ENCODE assay signal across 8 mouse cellular contexts in the genomic region with DNA sequence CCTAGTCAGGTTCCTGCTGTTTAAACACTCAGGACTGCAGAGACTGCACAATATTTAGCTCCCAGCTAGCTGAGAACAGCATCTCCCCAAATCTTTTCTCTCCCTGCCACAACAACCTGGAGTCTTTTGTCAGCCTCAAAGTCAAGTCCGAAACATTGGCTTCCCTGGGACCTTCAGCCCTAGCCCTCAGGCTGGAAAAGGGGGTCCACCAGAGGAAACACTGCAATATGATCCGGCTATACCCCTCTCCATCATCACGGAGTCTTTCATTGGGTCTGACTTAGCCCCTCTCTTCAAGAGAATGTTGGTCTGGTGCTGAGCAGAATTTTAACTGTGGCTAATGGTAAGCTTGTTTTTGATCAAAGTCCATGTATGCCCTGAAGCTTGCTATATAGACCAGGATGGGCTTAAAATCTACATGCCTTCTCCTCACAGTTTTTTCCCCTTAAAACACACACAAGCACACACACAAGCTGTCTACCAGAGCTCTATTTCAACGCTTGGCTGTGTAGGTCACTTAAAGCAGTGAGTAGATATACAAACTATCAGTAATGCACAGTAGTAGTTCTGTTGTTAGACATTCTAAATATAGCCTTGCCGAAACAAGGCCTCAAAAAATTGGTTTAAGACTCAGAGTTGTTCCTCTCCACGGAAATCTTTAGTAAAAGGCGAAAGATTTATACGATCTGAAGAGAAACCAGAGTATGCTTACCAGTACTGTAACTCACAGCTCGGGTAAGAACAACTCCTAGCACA. TPM values are rescaled to one million over a fixed set of nuclear protein-coding genes. Genes with fewer than 3 reads are reported as not detected.
DNase-seq lines count a peak whose midpoint lies in the region; ATAC-seq and TF ChIP-seq lines count a peak whose summit lies in the region.

No protein-coding gene starts in this region.

- no peaks in the 10 kb centered on the region for H3K36me3 ChIP-seq in C2C12 (ENCODE audit: control insufficient read depth, insufficient read depth)
- no peaks in the 10 kb centered on the region for H3K36me3 ChIP-seq in hindbrain, embryonic 13.5 days
- no peaks in the 10 kb centered on the region for H3K36me3 ChIP-seq in midbrain, embryonic 10.5 days

- H3K79me3 ChIP-seq in C2C12 (ENCODE audit: low read depth): no peaks in the 10 kb centered on the region

- H3K27ac ChIP-seq in cerebellum, adult 2 months (ENCODE audit: insufficient read depth, low read length): peak overlapping the region; percentile 79
- peak overlapping the region; percentile 86 for H3K27ac ChIP-seq in hindbrain, embryonic 13.5 days
- peak overlapping the region; percentile 90 for H3K27ac ChIP-seq in midbrain, embryonic 10.5 days (replicated peaks)

- ATAC-seq in hindbrain, embryonic 13.5 days (ENCODE audit: low FRiP score): peak; percentile 84

- peak; percentile 61; the same call in 1 of the 2 replicates for TF ChIP-seq POLR2A in cerebellum, adult 2 months (IDR thresholded peaks at IDR 0.05; ENCODE audit: borderline replicate concordance, insufficient read depth, low read length)

- H3ac ChIP-seq in C2C12 (ENCODE audit: control insufficient read depth, insufficient read length, low read depth): no peak overlapping the region

- no peak overlapping the region for H3K4me3 ChIP-seq in cerebellum, adult 2 months (replicated peaks; ENCODE audit: insufficient read depth, low read depth, low read length)
- no peak overlapping the region for H3K4me3 ChIP-seq in C2C12 (ENCODE audit: insufficient read depth, poor library complexity, severe bottlenecking)
- H3K4me3 ChIP-seq in hindbrain, embryonic 13.5 days: peak overlapping the region; percentile 14; the same call in 1 of the 2 replicates
- H3K4me3 ChIP-seq in midbrain, embryonic 10.5 days: peak overlapping the region; percentile 10; the same call in 1 of the 2 replicates

- H3K79me2 ChIP-seq in C2C12 (ENCODE audit: control insufficient read depth, insufficient read depth): no peaks in the 10 kb centered on the region

- no peaks in the 10 kb centered on the region for H3K9me3 ChIP-seq in hindbrain, embryonic 13.5 days
- H3K9me3 ChIP-seq in midbrain, embryonic 10.5 days (replicated peaks): no peaks in the 10 kb centered on the region

- TF ChIP-seq CTCF in cerebellum, adult 2 months (IDR thresholded peaks at IDR 0.05; ENCODE audit: borderline replicate concordance, insufficient read depth, low read depth, low read length): no peak
- no peak for TF ChIP-seq CTCF in C2C12 (IDR thresholded peaks at IDR 0.05; ENCODE audit: control insufficient read depth, insufficient read depth, insufficient read length)

- DNase-seq in cerebellum, adult 2 months: no peak
- no peak for DNase-seq in cerebellum, adult 9-10 months
- DNase-seq in embryo, embryonic 10 days (ENCODE audit: low spot score): peak; percentile 92
- peak; percentile 70 for DNase-seq in midbrain, embryonic 10.5 days (ENCODE audit: low spot score)
- no peak for DNase-seq in right cerebral cortex, postnatal 14 days
- DNase-seq in cerebellum, postnatal 25 days: no peak

- 16% methylated on average over 9 of the region's 9 CpGs for WGBS in cerebellum, adult 2 months
- WGBS in hindbrain, embryonic 13.5 days: 5% methylated on average over 9 of the region's 9 CpGs
- WGBS in midbrain, embryonic 10.5 days: 5% methylated on average over 9 of the region's 9 CpGs

- H3K9ac ChIP-seq in hindbrain, embryonic 13.5 days: peak overlapping the region; percentile 58

- H3K4me1 ChIP-seq in cerebellum, adult 2 months (ENCODE audit: control insufficient read depth, insufficient read depth, low read length): peaks cover 11% of the 10 kb centered on the region; the same call in 1 of the 2 replicates
- H3K4me1 ChIP-seq in hindbrain, embryonic 13.5 days (replicated peaks): peaks cover 31% of the 10 kb centered on the region
- peaks cover 80% of the 10 kb centered on the region for H3K4me1 ChIP-seq in midbrain, embryonic 10.5 days

- H3K4me2 ChIP-seq in hindbrain, embryonic 13.5 days: peak overlapping the region; percentile 39

- H3K27me3 ChIP-seq in cerebellum, adult 2 months (ENCODE audit: control insufficient read depth, insufficient read depth, low read length): no peaks in the 10 kb centered on the region
- no peaks in the 10 kb centered on the region for H3K27me3 ChIP-seq in C2C12 (ENCODE audit: control insufficient read depth, insufficient read depth, insufficient read length)
- no peaks in the 10 kb centered on the region for H3K27me3 ChIP-seq in hindbrain, embryonic 13.5 days
- no peaks in the 10 kb centered on the region for H3K27me3 ChIP-seq in midbrain, embryonic 10.5 days (ENCODE audit: low read depth, poor library complexity, severe bottlenecking)

TF ChIP-seq in C2C12, 6 proteins besides CTCF, POLR2A, EP300 and RAD21:
- TF ChIP-seq USF1 (IDR thresholded peaks at IDR 0.05; ENCODE audit: low read depth): no peak
- peak; percentile 34 for TF ChIP-seq CEBPB (IDR thresholded peaks at IDR 0.05; ENCODE audit: low read depth)

RNA-seq across cellular contexts. Expression of a gene that starts 1.0 kb away (rescaled TPM):
- polyA plus RNA-seq in cerebellum, adult 2 months (2012; rRNA removed): 5.7 and 6.6 TPM in 2 replicates
- polyA plus RNA-seq in C2C12 (2012; fragmentation: generic; extraction: Trizol): 2.1 TPM
- polyA plus RNA-seq in hindbrain, embryonic 13.5 days (2015; fragmentation: Nextera tagmentation; extraction: Ambion mirVana): 5.9 and 6.1 TPM in 2 replicates
- polyA plus RNA-seq in midbrain, embryonic 10.5 days (2016; fragmentation: Nextera tagmentation; extraction: Ambion mirVana): 7.2 and 7.9 TPM in 2 replicates

RNA-seq across cellular contexts. Expression of a gene that starts 55.2 kb away (rescaled TPM):
- 1.8 and 2.4 TPM in 2 replicates for polyA plus RNA-seq in cerebellum, adult 2 months (2012; rRNA removed)
- polyA plus RNA-seq in C2C12 (2012; fragmentation: generic; extraction: Trizol): not detected
- 13.8 and 15.5 TPM in 2 replicates for polyA plus RNA-seq in hindbrain, embryonic 13.5 days (2015; fragmentation: Nextera tagmentation; extraction: Ambion mirVana)
- 334 and 450 TPM in 2 replicates for polyA plus RNA-seq in midbrain, embryonic 10.5 days (2016; fragmentation: Nextera tagmentation; extraction: Ambion mirVana)

Comparison
In these comparisons a context has a peak if more than half of its experiments do, and no peak if none do; other contexts are left out.
1. DNase-seq: peak in embryo, embryonic 10 days (single experiment) and midbrain, embryonic 10.5 days (single experiment); none in cerebellum, adult 2 months (0 of 2), cerebellum, adult 9-10 months (single experiment), right cerebral cortex, postnatal 14 days (single experiment) and cerebellum, postnatal 25 days (0 of 2).
2. H3K4me3 ChIP-seq: peak in hindbrain, embryonic 13.5 days (single experiment) and midbrain, embryonic 10.5 days (single experiment); none in cerebellum, adult 2 months (single experiment) and C2C12 (single experiment).
3. RNA of a gene that starts 55.2 kb away (polyA plus RNA-seq): 334 to 450 TPM in midbrain, embryonic 10.5 days; 13.8 to 15.5 TPM in hindbrain, embryonic 13.5 days, 1.8 to 2.4 TPM in cerebellum, adult 2 months and not detected in C2C12 (single experiment); every median in the first group is over 10 times any median in the second.
4. Peak in every context shown above with its lines, with median percentiles within 50 percentile points of each other: H3K27ac ChIP-seq.